Mouse (Mus musculus): ENCODE measurements around the gene Prkar1b. TPM values are rescaled to one million over a fixed set of nuclear protein-coding genes. Genes with fewer than 3 reads are reported as not detected.

Gene Prkar1b
- polyA plus RNA-seq, 1 experiment from 2014 or later = 35.2 TPM

Other genes starting within 250 kb of the Prkar1b start
- gene Pdgfa, start 152.6 kb downstream of the Prkar1b start, polyA plus RNA-seq (2016; fragmentation: Nextera tagmentation; extraction: Ambion mirVana) = 8.5 and 10.5 TPM in 2 replicates
- gene Dnaaf5, start 222 bp upstream of the Prkar1b start, polyA plus RNA-seq (2016; fragmentation: Nextera tagmentation; extraction: Ambion mirVana) = 5.9 and 7.5 TPM in 2 replicates
- gene Sun1, start 50.6 kb upstream of the Prkar1b start, polyA plus RNA-seq (2016; fragmentation: Nextera tagmentation; extraction: Ambion mirVana) = 53.1 and 59.3 TPM in 2 replicates
- 138 and 141 TPM in 2 replicates for gene Get4, start 102.3 kb upstream of the Prkar1b start, polyA plus RNA-seq (2016; fragmentation: Nextera tagmentation; extraction: Ambion mirVana)
- gene Adap1, start 175.6 kb upstream of the Prkar1b start, polyA plus RNA-seq (2016; fragmentation: Nextera tagmentation; extraction: Ambion mirVana) = 2.3 and 3.3 TPM in 2 replicates
- 105 and 117 TPM in 2 replicates for gene Cox19, start 201.4 kb upstream of the Prkar1b start, polyA plus RNA-seq (2016; fragmentation: Nextera tagmentation; extraction: Ambion mirVana)
- gene Cyp2w1, start 202.6 kb upstream of the Prkar1b start, polyA plus RNA-seq (2016; fragmentation: Nextera tagmentation; extraction: Ambion mirVana) = 0.17 and 0.24 TPM in 2 replicates
- gene Gpr146, start 227.7 kb upstream of the Prkar1b start, polyA plus RNA-seq (2016; fragmentation: Nextera tagmentation; extraction: Ambion mirVana) = 1.2 and 1.4 TPM in 2 replicates